Mouse (Mus musculus) cortical plate, adult 2 months (tissue): ENCODE data around the gene Mlc1.

ENCODE experiments used
- CTCF ChIP-seq: fragments of 200-500 bp; IDR thresholded peaks from 2 replicates; pipeline ENCODE4 v1.5.1; 2011; ENCODE audit warnings: mild to moderate bottlenecking, control low read depth, low read length; ENCODE audit not compliant: insufficient read depth; ENCODE audit errors: extremely low read depth
- POLR2A ChIP-seq: fragments of 200-500 bp; IDR thresholded peaks from 2 replicates; pipeline ENCODE4 v1.6.1; 2011; ENCODE audit warnings: mild to moderate bottlenecking, low read length, control low read depth; ENCODE audit not compliant: insufficient read depth; ENCODE audit errors: extremely low read depth

DNA sequence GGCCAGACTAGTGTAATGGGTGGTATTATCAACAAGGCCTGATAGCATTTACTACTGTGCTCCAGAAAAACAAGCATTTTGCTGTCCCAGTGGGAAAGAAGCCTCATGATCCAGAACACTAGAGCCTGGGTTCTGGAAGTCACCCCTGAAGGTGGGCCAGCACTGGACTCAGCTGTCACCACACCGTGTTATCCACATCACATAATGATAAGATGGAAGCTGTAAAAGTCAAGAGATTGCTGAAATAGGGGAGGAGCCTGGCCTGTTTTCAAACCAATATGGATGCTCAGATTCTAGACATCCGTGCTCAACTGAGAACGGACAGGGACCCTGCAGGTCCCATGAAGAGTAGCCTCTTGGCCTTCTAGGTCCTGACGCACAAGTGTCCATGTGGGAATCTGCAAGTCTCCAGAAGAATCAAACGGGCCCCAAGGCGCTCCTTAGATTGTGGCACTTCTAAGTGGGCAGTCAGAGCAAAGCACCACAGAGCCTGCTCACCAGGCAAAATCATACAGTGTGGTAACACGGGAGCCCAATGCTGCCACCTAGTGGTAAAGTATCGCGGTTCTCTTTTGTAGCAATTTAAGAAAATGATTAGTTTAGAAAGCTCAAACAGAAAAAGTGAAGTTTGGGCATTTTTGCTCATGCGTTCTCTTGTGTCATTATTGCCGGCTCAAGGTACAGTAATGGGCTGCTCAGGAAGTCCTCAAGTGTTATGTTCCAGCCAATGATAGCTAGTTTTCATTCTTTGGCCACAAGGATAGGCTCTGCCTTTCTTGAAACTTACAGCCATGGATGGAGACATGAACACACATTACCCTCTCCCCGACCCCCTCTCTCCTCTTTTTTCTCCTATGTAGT, 57.4 kb downstream of the Mlc1 start:
- peak; percentile 87 for TF ChIP-seq CTCF
- TF ChIP-seq POLR2A: no peak
